Mouse (Mus musculus): ENCODE data around the gene Epb42. TPM values are rescaled to one million over a fixed set of nuclear protein-coding genes. Genes with fewer than 3 reads are reported as not detected.
"Not testable (repeated sequence)": the region's sequence is repeated elsewhere in the genome, so short reads cannot be mapped to it uniquely, and the experiment has no call there.

Gene Epb42
- under 1 TPM in 1 of 4 experiments, not detected in 3; 0.63 TPM for total RNA-seq (2022)

- no peak for DNase-seq (ENCODE audit: low spot score)
Observed at GRCm38 (mm10) chr2:121036733-121037341, at the start of gene Epb42. Epb42 (minus strand) TSS chr2:121037072.

GRCm38 (mm10) chr2:121085480-121086185, 48.8 kb upstream of the Epb42 start, which contains the start of gene Tgm5:
Tgm5 (minus strand) TSS chr2:121085841.
- no peak for DNase-seq (ENCODE audit: low spot score)

- DNase-seq (ENCODE audit: low spot score): no peak
Observed at GRCm38 (mm10) chr2:121082626-121083025, 45.8 kb upstream of the Epb42 start.

GRCm38 (mm10) chr2:121074747-121075146, 37.9 kb upstream of the Epb42 start:
- DNase-seq (ENCODE audit: low spot score): no peak

GRCm38 (mm10) chr2:121071871-121072270, 35.0 kb upstream of the Epb42 start:
- DNase-seq (ENCODE audit: low spot score): no peak

GRCm38 (mm10) chr2:121069506-121069905, 32.6 kb upstream of the Epb42 start:
- DNase-seq (ENCODE audit: low spot score): no peak

GRCm38 (mm10) chr2:121067116-121067515, 30.2 kb upstream of the Epb42 start:
- DNase-seq (ENCODE audit: low spot score): no peak

GRCm38 (mm10) chr2:121061315-121061714, 24.4 kb upstream of the Epb42 start:
- DNase-seq (ENCODE audit: low spot score): no peak

- DNase-seq (ENCODE audit: low spot score): no peak
Observed at GRCm38 (mm10) chr2:121057997-121058396, 21.1 kb upstream of the Epb42 start.

GRCm38 (mm10) chr2:121055915-121056314, 19.0 kb upstream of the Epb42 start:
- no peak for DNase-seq (ENCODE audit: low spot score)

- DNase-seq (ENCODE audit: low spot score): no peak
Observed at GRCm38 (mm10) chr2:121054060-121054459, 17.2 kb upstream of the Epb42 start.

GRCm38 (mm10) chr2:121052176-121052575, 15.3 kb upstream of the Epb42 start:
- DNase-seq (ENCODE audit: low spot score): no peak

GRCm38 (mm10) chr2:121045653-121046052, 8.8 kb upstream of the Epb42 start:
- DNase-seq (ENCODE audit: low spot score): no peak

- no peak for DNase-seq (ENCODE audit: low spot score)
Observed at GRCm38 (mm10) chr2:121041098-121041497, 4.2 kb upstream of the Epb42 start.

- DNase-seq (ENCODE audit: low spot score): no peak
Observed at GRCm38 (mm10) chr2:121039382-121039781, 2.5 kb upstream of the Epb42 start.

- DNase-seq (ENCODE audit: low spot score): not testable (repeated sequence)
Observed at GRCm38 (mm10) chr2:121038851-121039250, 2.0 kb upstream of the Epb42 start.

GRCm38 (mm10) chr2:121022918-121023317, 14.0 kb downstream of the Epb42 start:
- DNase-seq (ENCODE audit: low spot score): no peak

GRCm38 (mm10) chr2:121017151-121017550, 19.7 kb downstream of the Epb42 start:
- peak; percentile 13 for DNase-seq (ENCODE audit: low spot score)

- DNase-seq (ENCODE audit: low spot score): no peak
Observed at GRCm38 (mm10) chr2:121016226-121016625, 20.6 kb downstream of the Epb42 start.

GRCm38 (mm10) chr2:121015507-121015906, 21.4 kb downstream of the Epb42 start:
- no peak for DNase-seq (ENCODE audit: low spot score)

GRCm38 (mm10) chr2:121012676-121013075, 24.2 kb downstream of the Epb42 start:
- DNase-seq (ENCODE audit: low spot score): no peak

GRCm38 (mm10) chr2:121009071-121009677, 27.7 kb downstream of the Epb42 start:
- no peak for DNase-seq (ENCODE audit: low spot score)

GRCm38 (mm10) chr2:121008664-121009007, 28.2 kb downstream of the Epb42 start:
- no peak for DNase-seq (ENCODE audit: low spot score)
